Mouse (Mus musculus) heart, embryonic 14.5 days (tissue): ENCODE measurements around the gene Hist1h4c. TPM values are rescaled to one million over a fixed set of nuclear protein-coding genes. Genes with fewer than 3 reads are reported as not detected.

ENCODE experiments used
- microRNA-seq: library from miRNA; unstranded; fragments of <30 nt; microRNA quantifications from one replicate; pipeline ENCODE4, GENCODE M21; 2016
- polyA plus RNA-seq: library from polyadenylated mRNA; unstranded; fragments of >200 nt; fragmentation: Nextera tagmentation; extraction: Ambion mirVana; gene quantifications from 2 replicates; pipeline ENCODE4 v1.2.1, GENCODE M21; 2014

Gene Hist1h4c
- polyA plus RNA-seq, 1 experiment from 2014 or later: 2.2 TPM

Small RNA genes within 50 kb of the gene (microRNA-seq; reads per million reads assigned to microRNA genes)
- gene Gm44314 (not detected), gene Gm44350 (not detected)

Other genes starting within 250 kb of the Hist1h4c start
- 1.7 and 1.9 TPM in 2 replicates for gene Btn1a1, start 232.6 kb downstream of the Hist1h4c start, polyA plus RNA-seq
- 0.40 and 0.43 TPM in 2 replicates for gene Btn2a2, start 209.6 kb downstream of the Hist1h4c start, polyA plus RNA-seq
- 7.5 and 8.5 TPM in 2 replicates for gene Hist1h4h, start 167.4 kb downstream of the Hist1h4c start, polyA plus RNA-seq
- 3.8 and 5.4 TPM in 2 replicates for gene Hist1h2af, start 164.5 kb downstream of the Hist1h4c start, polyA plus RNA-seq
- 3.0 and 4.3 TPM in 2 replicates for gene Hist1h3g, start 163.0 kb downstream of the Hist1h4c start, polyA plus RNA-seq
- gene Hist1h2bh, start 155.1 kb downstream of the Hist1h4c start, polyA plus RNA-seq: 0.65 and 0.66 TPM in 2 replicates
- gene Hist1h3f, start 154.4 kb downstream of the Hist1h4c start, polyA plus RNA-seq: 0.65 and 0.72 TPM in 2 replicates
- not detected in 2 replicates for gene Hist1h4f, start 146.8 kb downstream of the Hist1h4c start, polyA plus RNA-seq
- gene Hist1h1d, start 145.2 kb downstream of the Hist1h4c start, polyA plus RNA-seq: 0.24 and 0.41 TPM in 2 replicates
- 2.0 TPM in 2 replicates for gene Hist1h3e, start 136.1 kb downstream of the Hist1h4c start, polyA plus RNA-seq
- 34.9 and 49.1 TPM in 2 replicates for gene Hist1h2ae, start 127.2 kb downstream of the Hist1h4c start, polyA plus RNA-seq
- 3.7 and 6.2 TPM in 2 replicates for gene Hist1h2bg, start 127.1 kb downstream of the Hist1h4c start, polyA plus RNA-seq
- 0.61 and 3.7 TPM in 2 replicates for gene Hist1h2bf, start 124.3 kb downstream of the Hist1h4c start, polyA plus RNA-seq
- 0.44 and 0.53 TPM in 2 replicates for gene Hist1h2ad, start 124.1 kb downstream of the Hist1h4c start, polyA plus RNA-seq
- gene Hist1h3d, start 122.7 kb downstream of the Hist1h4c start, polyA plus RNA-seq: 2.2 and 3.7 TPM in 2 replicates
- gene Hist1h4d, start 116.9 kb downstream of the Hist1h4c start, polyA plus RNA-seq: 38.6 and 49.0 TPM in 2 replicates
- 1.3 and 1.8 TPM in 2 replicates for gene Hist1h2be, start 77.3 kb downstream of the Hist1h4c start, polyA plus RNA-seq
- gene Hist1h1e, start 75.9 kb downstream of the Hist1h4c start, polyA plus RNA-seq: 8.7 and 10.0 TPM in 2 replicates
- gene Hist1h2ac, start 14.5 kb downstream of the Hist1h4c start, polyA plus RNA-seq: 0.46 and 0.65 TPM in 2 replicates
- 51.9 and 57.5 TPM in 2 replicates for gene Hist1h2bc, start 14.3 kb downstream of the Hist1h4c start, polyA plus RNA-seq
- gene Hist1h1t, start 2.6 kb downstream of the Hist1h4c start, polyA plus RNA-seq: 0.30 TPM in 1 of 2 replicates, not detected in the other
- 13.0 and 15.1 TPM in 2 replicates for gene Hfe, start 12.4 kb upstream of the Hist1h4c start, polyA plus RNA-seq
- gene Hist1h1c, start 40.4 kb upstream of the Hist1h4c start, polyA plus RNA-seq: 36.9 and 43.9 TPM in 2 replicates
- gene Hist1h3c, start 47.1 kb upstream of the Hist1h4c start, polyA plus RNA-seq: 2.5 and 2.7 TPM in 2 replicates
- gene Hist1h2bb, start 48.3 kb upstream of the Hist1h4c start, polyA plus RNA-seq: 1.7 and 2.3 TPM in 2 replicates
- 14.5 and 14.6 TPM in 2 replicates for gene Hist1h2ab, start 52.7 kb upstream of the Hist1h4c start, polyA plus RNA-seq
- gene Hist1h3b, start 53.8 kb upstream of the Hist1h4c start, polyA plus RNA-seq: 4.6 and 6.7 TPM in 2 replicates
- gene Hist1h4b, start 58.6 kb upstream of the Hist1h4c start, polyA plus RNA-seq: 0.63 TPM in 1 of 2 replicates, not detected in the other
- gene Hist1h4a, start 62.8 kb upstream of the Hist1h4c start, polyA plus RNA-seq: 1.1 TPM in 1 of 2 replicates, not detected in the other
- 2.6 and 3.0 TPM in 2 replicates for gene Hist1h3a, start 63.9 kb upstream of the Hist1h4c start, polyA plus RNA-seq
- 1.6 and 2.7 TPM in 2 replicates for gene Hist1h1a, start 65.2 kb upstream of the Hist1h4c start, polyA plus RNA-seq
- gene Trim38, start 71.5 kb upstream of the Hist1h4c start, polyA plus RNA-seq: not detected in 2 replicates
- not detected in 2 replicates for gene Slc17a2, start 108.5 kb upstream of the Hist1h4c start, polyA plus RNA-seq
- not detected in 2 replicates for gene Slc17a3, start 141.0 kb upstream of the Hist1h4c start, polyA plus RNA-seq
- not detected in 2 replicates for gene Slc17a1, start 169.3 kb upstream of the Hist1h4c start, polyA plus RNA-seq
- gene Slc17a4, start 216.6 kb upstream of the Hist1h4c start, polyA plus RNA-seq: not detected in 2 replicates
- gene Hist1h2ba, start 235.7 kb upstream of the Hist1h4c start, polyA plus RNA-seq: not detected in 2 replicates
- not detected in 2 replicates for gene Hist1h2aa, start 236.0 kb upstream of the Hist1h4c start, polyA plus RNA-seq